Mouse (Mus musculus): ENCODE data around the gene Umad1. TPM values are rescaled to one million over a fixed set of nuclear protein-coding genes. Genes with fewer than 3 reads are reported as not detected.

Umad1 gene
- polyA plus RNA-seq, 1 experiment from 2014 or later: 17.9 TPM

DNA sequence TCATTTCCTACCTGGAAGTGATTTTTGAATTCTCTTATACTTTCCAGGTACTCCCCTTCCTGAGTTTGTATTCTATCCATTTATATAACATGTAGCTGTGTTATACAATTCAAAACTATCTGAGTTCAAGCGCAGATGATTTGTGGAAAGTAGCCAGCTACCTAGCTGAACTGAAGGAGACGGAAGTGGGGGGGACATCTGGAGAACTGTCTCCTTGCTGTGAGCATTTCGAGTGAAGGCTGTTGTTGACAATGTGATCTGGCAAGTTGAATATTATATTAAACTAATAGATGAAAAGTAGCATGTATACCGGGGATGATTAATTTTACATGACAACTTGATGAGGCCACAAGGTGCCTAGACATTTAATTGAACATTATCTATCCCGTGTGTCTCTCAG lies 196.5 kb downstream of the Umad1 start:
- H3K36me3 ChIP-seq (ENCODE audit: control insufficient read depth, insufficient read depth, low read length): no peaks in the 10 kb centered on the region
- no peak overlapping the region for H3K27ac ChIP-seq (replicated peaks)
- no peak overlapping the region for H3K4me3 ChIP-seq (ENCODE audit: low read depth, low read length)
- 79% methylated on average over 5 of the region's 5 CpGs for WGBS
- no peaks in the 10 kb centered on the region for H3K27me3 ChIP-seq (ENCODE audit: control insufficient read depth, insufficient read depth, low read length)
- ATAC-seq (ENCODE audit: low FRiP score, low TSS enrichment) (no peak), DNase-seq (ENCODE audit: low spot score) (no peak)
- H3K9me3 ChIP-seq (ENCODE audit: control insufficient read depth, low read length): no peaks in the 10 kb centered on the region
- no peak overlapping the region for H3K9ac ChIP-seq (ENCODE audit: low read length)
- no peak overlapping the region for H3K4me2 ChIP-seq (replicated peaks; ENCODE audit: low read depth)
- TF ChIP-seq CTCF (IDR thresholded peaks at IDR 0.05; ENCODE audit: low read depth) (no peak), EP300 (optimal IDR thresholded peaks at IDR 0.05) (no peak)
- H3K4me1 ChIP-seq (replicated peaks; ENCODE audit: control insufficient read depth, insufficient read depth): no peaks in the 10 kb centered on the region

DNA sequence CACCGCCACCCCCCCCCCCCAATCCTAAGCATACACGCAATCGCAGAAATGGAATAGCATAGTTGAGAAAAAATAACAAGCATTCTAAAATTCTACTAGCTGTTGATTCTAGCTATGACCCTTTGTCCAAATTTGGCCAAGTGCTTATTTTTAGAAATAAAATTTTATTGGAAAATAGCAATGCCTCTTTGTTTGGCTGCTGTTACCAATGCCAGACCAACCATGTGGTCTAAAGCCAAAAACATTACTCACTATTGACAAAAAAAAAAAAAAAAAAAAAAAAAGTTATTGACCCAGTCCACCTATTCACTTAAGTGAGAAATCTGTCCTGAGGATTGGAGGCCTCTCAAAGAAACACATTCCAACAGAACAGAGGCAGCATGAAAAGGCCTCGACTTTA lies 199.5 kb downstream of the Umad1 start:
- Histone ChIP-seq H3K4me3 (ENCODE audit: low read depth, low read length) (no peak overlapping the region), H3K9me3 (ENCODE audit: control insufficient read depth, low read length) (no peaks in the 10 kb centered on the region), H3K9ac (ENCODE audit: low read length) (no peak overlapping the region), H3K27ac (replicated peaks) (no peak overlapping the region), H3K27me3 (ENCODE audit: control insufficient read depth, insufficient read depth, low read length) (no peaks in the 10 kb centered on the region), H3K4me2 (replicated peaks; ENCODE audit: low read depth) (no peak overlapping the region), H3K4me1 (replicated peaks; ENCODE audit: control insufficient read depth, insufficient read depth) (no peaks in the 10 kb centered on the region), H3K36me3 (ENCODE audit: control insufficient read depth, insufficient read depth, low read length) (no peaks in the 10 kb centered on the region)
- DNase-seq (ENCODE audit: low spot score) (no peak), ATAC-seq (ENCODE audit: low FRiP score, low TSS enrichment) (no peak)
- WGBS: 86% methylated on average over 4 of the region's 4 CpGs
- TF ChIP-seq EP300 (optimal IDR thresholded peaks at IDR 0.05) (no peak), CTCF (IDR thresholded peaks at IDR 0.05; ENCODE audit: low read depth) (no peak)

DNA sequence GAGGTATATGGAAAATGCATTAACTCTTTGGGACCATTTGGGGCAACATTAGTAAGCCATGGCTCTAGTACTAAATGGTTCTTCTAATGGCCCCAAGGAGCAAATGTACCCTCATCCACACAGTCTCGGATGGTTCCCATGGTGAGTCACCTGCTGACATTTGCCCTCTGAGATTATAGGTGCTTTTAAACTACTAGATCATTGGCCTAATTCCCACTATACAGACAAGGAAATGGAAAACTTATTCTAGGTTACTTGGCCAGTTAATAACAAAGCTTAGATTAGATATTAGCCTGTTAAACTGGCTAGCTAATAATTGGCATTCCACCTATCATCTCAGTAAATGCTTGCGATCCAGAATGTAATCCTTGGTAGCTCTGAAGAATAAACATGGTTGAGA lies 203.4 kb downstream of the Umad1 start:
- Histone ChIP-seq H3K4me1 (replicated peaks; ENCODE audit: control insufficient read depth, insufficient read depth) (no peaks in the 10 kb centered on the region; the same call in 1 of the 2 replicates), H3K27ac (replicated peaks) (no peak overlapping the region), H3K9ac (ENCODE audit: low read length) (no peak overlapping the region), H3K4me3 (ENCODE audit: low read depth, low read length) (no peak overlapping the region), H3K4me2 (replicated peaks; ENCODE audit: low read depth) (no peak overlapping the region), H3K9me3 (ENCODE audit: control insufficient read depth, low read length) (no peaks in the 10 kb centered on the region), H3K27me3 (ENCODE audit: control insufficient read depth, insufficient read depth, low read length) (no peaks in the 10 kb centered on the region), H3K36me3 (ENCODE audit: control insufficient read depth, insufficient read depth, low read length) (no peaks in the 10 kb centered on the region)
- peak; percentile 61; the same call in 1 of the 2 replicates for ATAC-seq (ENCODE audit: low FRiP score, low TSS enrichment)
- TF ChIP-seq CTCF (IDR thresholded peaks at IDR 0.05; ENCODE audit: low read depth): no peak
- no peak for TF ChIP-seq EP300 (optimal IDR thresholded peaks at IDR 0.05)
- 54% methylated on average over 2 of the region's 2 CpGs for WGBS
- DNase-seq (ENCODE audit: low spot score): no peak

GRCm38 (mm10) chr6:8465388-8465787 lies 206.3 kb downstream of the Umad1 start:
- no peak overlapping the region for H3K27ac ChIP-seq (replicated peaks)
- 86% methylated on average over 1 of the region's 1 CpGs for WGBS
- TF ChIP-seq EP300 (optimal IDR thresholded peaks at IDR 0.05) (no peak), CTCF (IDR thresholded peaks at IDR 0.05; ENCODE audit: low read depth) (no peak)
- no peaks in the 10 kb centered on the region for H3K36me3 ChIP-seq (ENCODE audit: control insufficient read depth, insufficient read depth, low read length)
- DNase-seq (ENCODE audit: low spot score) (no peak), ATAC-seq (ENCODE audit: low FRiP score, low TSS enrichment) (no peak)
- no peak overlapping the region for H3K9ac ChIP-seq (ENCODE audit: low read length)
- no peak overlapping the region for H3K4me3 ChIP-seq (ENCODE audit: low read depth, low read length)
- H3K4me2 ChIP-seq (replicated peaks; ENCODE audit: low read depth): no peak overlapping the region
- peaks cover 2% of the 10 kb centered on the region; the same call in 1 of the 2 replicates for H3K4me1 ChIP-seq (replicated peaks; ENCODE audit: control insufficient read depth, insufficient read depth)
- H3K9me3 ChIP-seq (ENCODE audit: control insufficient read depth, low read length): no peaks in the 10 kb centered on the region
- no peaks in the 10 kb centered on the region for H3K27me3 ChIP-seq (ENCODE audit: control insufficient read depth, insufficient read depth, low read length)

DNA sequence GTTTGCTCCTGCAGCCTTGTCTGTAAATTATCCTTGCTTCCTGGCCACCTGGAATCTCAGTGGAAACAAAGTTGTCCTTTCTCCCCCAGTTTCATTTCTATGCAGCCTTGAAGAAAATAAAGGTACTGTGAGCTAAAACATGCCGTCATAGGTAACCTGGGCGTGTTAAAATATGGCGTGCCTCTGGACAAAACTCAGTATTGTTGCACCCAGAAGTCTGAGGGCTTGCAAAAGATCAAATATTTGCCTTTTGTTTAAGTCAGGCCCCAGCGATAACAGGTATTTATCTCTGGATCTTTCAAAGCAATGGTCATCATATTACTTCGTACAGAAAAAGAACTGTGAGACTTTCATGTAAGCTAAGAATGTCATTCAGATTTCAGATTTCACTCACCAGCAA lies 206.9 kb downstream of the Umad1 start:
- TF ChIP-seq CTCF (IDR thresholded peaks at IDR 0.05; ENCODE audit: low read depth) (no peak), EP300 (optimal IDR thresholded peaks at IDR 0.05) (no peak)
- ATAC-seq (ENCODE audit: low FRiP score, low TSS enrichment) (no peak), DNase-seq (ENCODE audit: low spot score) (no peak)
- Histone ChIP-seq H3K4me3 (ENCODE audit: low read depth, low read length) (no peak overlapping the region), H3K4me1 (replicated peaks; ENCODE audit: control insufficient read depth, insufficient read depth) (peaks cover 2% of the 10 kb centered on the region; the same call in 1 of the 2 replicates), H3K27ac (replicated peaks) (no peak overlapping the region), H3K9me3 (ENCODE audit: control insufficient read depth, low read length) (no peaks in the 10 kb centered on the region), H3K4me2 (replicated peaks; ENCODE audit: low read depth) (no peak overlapping the region), H3K27me3 (ENCODE audit: control insufficient read depth, insufficient read depth, low read length) (no peaks in the 10 kb centered on the region), H3K36me3 (ENCODE audit: control insufficient read depth, insufficient read depth, low read length) (no peaks in the 10 kb centered on the region), H3K9ac (ENCODE audit: low read length) (no peak overlapping the region)
- WGBS: 56% methylated on average over 5 of the region's 5 CpGs

GRCm38 (mm10) chr6:8467667-8468337 lies 208.7 kb downstream of the Umad1 start:
- no peak for DNase-seq (ENCODE audit: low spot score)
- Histone ChIP-seq H3K36me3 (ENCODE audit: control insufficient read depth, insufficient read depth, low read length) (no peaks in the 10 kb centered on the region), H3K27ac (replicated peaks) (no peak overlapping the region), H3K4me2 (replicated peaks; ENCODE audit: low read depth) (no peak overlapping the region), H3K9ac (ENCODE audit: low read length) (no peak overlapping the region), H3K4me1 (replicated peaks; ENCODE audit: control insufficient read depth, insufficient read depth) (peaks cover 2% of the 10 kb centered on the region; the same call in 1 of the 2 replicates), H3K9me3 (ENCODE audit: control insufficient read depth, low read length) (no peaks in the 10 kb centered on the region), H3K4me3 (ENCODE audit: low read depth, low read length) (no peak overlapping the region), H3K27me3 (ENCODE audit: control insufficient read depth, insufficient read depth, low read length) (no peaks in the 10 kb centered on the region)
- 57% methylated on average over 10 of the region's 10 CpGs for WGBS
- TF ChIP-seq CTCF (IDR thresholded peaks at IDR 0.05; ENCODE audit: low read depth): no peak
- no peak for TF ChIP-seq EP300 (optimal IDR thresholded peaks at IDR 0.05)
- no peak for ATAC-seq (ENCODE audit: low FRiP score, low TSS enrichment)
